Mouse (Mus musculus) naive thymus-derived CD4-positive, alpha-beta T cell, adult 2 months (primary cell): Measurements from ENCODE around the gene Hao1.

Experiments used
- DNase-seq: peaks from one replicate; pipeline ENCODE4 v3.0.0-alpha.2; 2011; ENCODE audit warnings: low read depth

The Hao1 gene

DNA sequence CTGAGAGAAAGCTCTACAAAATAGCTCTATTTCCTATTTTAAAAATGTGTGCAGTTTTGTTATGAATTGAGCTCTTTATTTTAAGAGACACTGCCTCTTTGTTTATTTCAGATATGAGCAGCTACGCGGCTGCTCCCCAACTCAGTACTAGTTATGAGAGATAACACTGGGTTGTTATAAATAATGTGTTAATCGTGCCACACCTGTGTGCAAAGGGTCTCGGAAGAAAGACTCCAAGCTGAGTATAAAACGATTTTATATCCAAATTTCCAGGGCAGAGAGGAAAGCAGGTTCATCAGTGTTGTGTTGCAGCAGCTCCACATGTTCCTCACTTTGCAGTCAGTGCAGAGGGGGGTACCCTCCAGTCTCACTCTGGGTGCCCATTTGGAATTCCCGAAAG is 91.8 kb downstream of the Hao1 start:
- DNase-seq: no peak

DNA sequence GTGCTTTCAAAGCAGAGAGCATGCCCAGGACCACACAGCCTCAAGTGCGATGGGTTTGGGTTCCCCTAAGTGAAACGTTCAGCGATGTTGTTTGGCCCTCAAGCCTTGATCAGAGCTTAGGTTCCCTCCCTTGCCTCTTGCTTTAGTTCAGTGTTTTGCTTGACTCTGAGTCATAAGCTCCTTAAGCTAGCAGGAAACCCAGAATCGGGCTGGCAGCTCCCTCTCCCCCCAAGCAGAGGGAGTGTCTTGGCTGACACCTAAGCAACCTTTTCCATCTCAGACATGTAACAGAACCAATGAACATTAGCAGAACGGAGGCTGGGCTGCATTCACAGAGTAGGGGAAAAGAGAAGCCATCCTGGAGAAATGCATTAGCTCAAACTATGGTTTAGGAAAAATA is 93.3 kb downstream of the Hao1 start:
- no peak for DNase-seq

DNA sequence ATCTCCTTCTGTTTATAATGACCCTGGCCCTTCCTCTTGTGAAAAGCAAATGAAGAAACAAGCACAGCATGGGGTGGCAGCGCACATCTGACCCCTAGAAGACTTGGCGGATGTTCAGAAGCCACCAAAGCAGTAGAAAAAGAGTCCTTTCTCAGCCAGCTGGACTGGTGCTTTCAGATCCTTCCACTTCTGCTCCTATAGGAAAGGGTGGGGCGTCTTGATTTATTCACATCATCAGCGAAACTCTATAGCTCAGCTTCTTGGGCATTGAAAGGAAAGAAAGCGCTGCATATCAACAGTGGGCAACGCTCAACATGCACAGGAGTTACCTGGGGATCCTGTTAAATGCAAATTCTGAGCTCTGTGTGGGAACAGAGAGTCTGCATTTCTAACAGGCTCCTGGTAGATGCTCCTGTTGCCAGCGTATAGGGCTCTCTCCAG is 98.1 kb downstream of the Hao1 start:
- no peak for DNase-seq

DNA sequence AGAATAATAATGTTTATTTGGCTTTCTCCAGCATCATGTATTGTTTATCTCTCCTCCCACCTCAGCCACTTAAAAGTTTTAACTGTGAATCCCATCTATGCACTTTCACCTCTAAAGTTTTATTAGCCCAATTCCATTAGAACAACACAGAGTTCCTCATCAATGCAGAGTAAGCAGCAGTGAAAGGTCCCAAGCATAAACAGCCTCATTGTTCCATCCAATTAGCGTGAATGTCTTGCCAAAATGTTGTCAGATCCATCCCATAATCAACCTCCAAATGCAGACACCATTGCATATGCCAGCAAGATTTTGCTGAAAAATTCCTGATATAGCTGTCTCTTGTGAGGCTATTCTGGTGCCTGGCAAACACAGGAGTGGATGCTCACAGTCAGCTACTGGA is 101.4 kb downstream of the Hao1 start:
- no peak for DNase-seq

DNA sequence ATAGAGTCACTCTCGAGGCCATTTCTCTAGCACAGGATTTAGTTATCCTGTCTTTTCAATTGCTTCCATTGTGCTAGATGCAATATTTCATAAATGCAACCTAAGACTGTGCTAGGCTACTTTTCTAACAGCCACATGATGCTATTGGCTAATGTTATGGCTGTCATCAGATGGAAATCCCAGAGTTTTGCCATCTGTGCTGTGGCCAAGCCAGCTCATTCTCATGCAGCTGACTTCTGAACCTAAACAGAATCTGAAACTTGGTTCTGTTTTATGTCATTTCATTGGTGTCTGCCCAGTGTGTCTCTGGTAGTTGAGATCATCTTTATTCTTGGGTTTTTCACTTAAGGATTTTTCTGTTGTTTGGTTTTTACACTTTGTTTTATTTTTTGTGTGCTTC is 103.2 kb downstream of the Hao1 start:
- DNase-seq: no peak
